Mouse (Mus musculus) lung, postnatal 36 days (tissue): ENCODE measurements around the gene Klhl42.

Experiments used
- DNase-seq: peaks from one replicate; pipeline ENCODE4 v3.0.0; 2022; ENCODE audit warnings: mixed read lengths

Gene Klhl42

GRCm38 (mm10) chr6:147091136-147092120 is at the start of gene Klhl42:
Gene Klhl42, plus strand, starts transcription at chr6:147091379.
- DNase-seq, result peak; percentile 66

GRCm38 (mm10) chr6:147042291-147043290 is 48.6 kb upstream of the Klhl42 start, which contains the start of gene Mrps35:
Gene Mrps35, plus strand, starts transcription at chr6:147042764.
- DNase-seq, result peak; percentile 94

GRCm38 (mm10) chr6:147043633-147044032 is 47.5 kb upstream of the Klhl42 start:
- DNase-seq, result no peak

GRCm38 (mm10) chr6:147049239-147049805 is 41.9 kb upstream of the Klhl42 start:
- DNase-seq, result no peak

- DNase-seq, result peak; percentile 13
Observed at GRCm38 (mm10) chr6:147051666-147052065, 39.5 kb upstream of the Klhl42 start.

GRCm38 (mm10) chr6:147052440-147052839 is 38.7 kb upstream of the Klhl42 start:
- no peak for DNase-seq

GRCm38 (mm10) chr6:147053785-147054646 is 37.2 kb upstream of the Klhl42 start:
- DNase-seq, result no peak

GRCm38 (mm10) chr6:147055374-147055977 is 35.7 kb upstream of the Klhl42 start:
- no peak for DNase-seq

GRCm38 (mm10) chr6:147059326-147059725 is 31.9 kb upstream of the Klhl42 start:
- DNase-seq, result peak; percentile 21

GRCm38 (mm10) chr6:147061630-147062029 is 29.5 kb upstream of the Klhl42 start:
- no peak for DNase-seq

GRCm38 (mm10) chr6:147062034-147062433 is 29.1 kb upstream of the Klhl42 start:
- DNase-seq, result no peak

- no peak for DNase-seq
Observed at GRCm38 (mm10) chr6:147062694-147063093, 28.5 kb upstream of the Klhl42 start.

- DNase-seq, result no peak
Observed at GRCm38 (mm10) chr6:147064226-147064943, 26.8 kb upstream of the Klhl42 start.

GRCm38 (mm10) chr6:147064944-147065261 is 26.3 kb upstream of the Klhl42 start:
- DNase-seq, result no peak

GRCm38 (mm10) chr6:147075808-147076387 is 15.3 kb upstream of the Klhl42 start:
- peak; percentile 17 for DNase-seq

- DNase-seq, result no peak
Observed at GRCm38 (mm10) chr6:147076878-147077277, 14.3 kb upstream of the Klhl42 start.

GRCm38 (mm10) chr6:147079919-147080318 is 11.3 kb upstream of the Klhl42 start:
- DNase-seq, result no peak

GRCm38 (mm10) chr6:147085398-147086040 is 5.7 kb upstream of the Klhl42 start:
- DNase-seq, result no peak

GRCm38 (mm10) chr6:147086594-147087225 is 4.5 kb upstream of the Klhl42 start, which contains the start of gene Mansc4:
Gene Mansc4, minus strand, starts transcription at chr6:147087032.
- DNase-seq, result peak; percentile 30
